Mouse (Mus musculus) heart, postnatal 0 days (tissue): ENCODE data around the gene Zeb2.

Source experiments
- CTCF ChIP-seq: IDR thresholded peaks from 2 replicates; pipeline ENCODE4 v1.5.1; 2016; ENCODE audit warnings: antibody characterized with exemption, control low read depth, low read depth
- EP300 ChIP-seq: IDR thresholded peaks from 2 replicates; pipeline ENCODE4 v1.6.1; 2016; ENCODE audit warnings: antibody characterized with exemption, low read depth

DNA sequence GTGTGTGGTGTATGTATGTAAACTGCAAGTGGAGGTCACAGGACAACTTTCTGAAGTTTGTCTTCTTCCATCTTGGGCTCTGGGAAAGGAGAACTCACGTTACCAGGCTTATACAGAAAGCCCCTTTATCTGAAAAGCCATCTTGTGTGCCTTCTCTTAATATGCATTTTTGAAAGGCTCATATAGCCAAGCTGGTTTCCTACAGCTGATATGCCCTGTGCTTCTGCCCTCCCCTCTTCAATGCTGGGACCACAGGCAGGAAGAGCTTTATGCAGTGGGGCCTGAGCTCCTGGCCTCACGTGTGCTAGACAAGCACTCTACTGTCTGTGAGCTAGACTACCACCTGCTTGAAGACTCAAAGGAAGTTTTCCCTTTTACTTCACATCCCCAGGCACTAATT is 19.6 kb upstream of the Zeb2 start:
- TF ChIP-seq CTCF, result no peak
- no peak for TF ChIP-seq EP300
